Mouse (Mus musculus): ENCODE data around the gene Psg18. TPM values are rescaled to one million over a fixed set of nuclear protein-coding genes. Genes with fewer than 3 reads are reported as not detected.

Psg18 gene
- not detected for polyA plus RNA-seq (2014; fragmentation: Illumina TruSeq; extraction: RNeasy Lipid Tissue Mini Kit (QIAGEN cat#74804); ENCODE audit: low read depth, low replicate concordance)

GRCm38 (mm10) chr7:18354909-18355308 lies at the start of gene Psg18:
TSS of gene Psg18 (minus strand) at chr7:18355009.

Other genes starting within 250 kb of the Psg18 start
- not detected for gene Igfl3, start 178.5 kb downstream of the Psg18 start, polyA plus RNA-seq (2014; fragmentation: Illumina TruSeq; extraction: RNeasy Lipid Tissue Mini Kit (QIAGEN cat#74804); ENCODE audit: low read depth, low replicate concordance)
- not detected for gene Mill1, start 109.7 kb downstream of the Psg18 start, polyA plus RNA-seq (2014; fragmentation: Illumina TruSeq; extraction: RNeasy Lipid Tissue Mini Kit (QIAGEN cat#74804); ENCODE audit: low read depth, low replicate concordance)
- not detected for gene Psg28, start 77.0 kb upstream of the Psg18 start, polyA plus RNA-seq (2014; fragmentation: Illumina TruSeq; extraction: RNeasy Lipid Tissue Mini Kit (QIAGEN cat#74804); ENCODE audit: low read depth, low replicate concordance)
- not detected for gene Psg26, start 129.2 kb upstream of the Psg18 start, polyA plus RNA-seq (2014; fragmentation: Illumina TruSeq; extraction: RNeasy Lipid Tissue Mini Kit (QIAGEN cat#74804); ENCODE audit: low read depth, low replicate concordance)
- not detected for gene Psg25, start 177.3 kb upstream of the Psg18 start, polyA plus RNA-seq (2014; fragmentation: Illumina TruSeq; extraction: RNeasy Lipid Tissue Mini Kit (QIAGEN cat#74804); ENCODE audit: low read depth, low replicate concordance)
- not detected for gene Psg27, start 212.3 kb upstream of the Psg18 start, polyA plus RNA-seq (2014; fragmentation: Illumina TruSeq; extraction: RNeasy Lipid Tissue Mini Kit (QIAGEN cat#74804); ENCODE audit: low read depth, low replicate concordance)

All from liver, adult 10 weeks (tissue).